Mouse (Mus musculus): Measurements from ENCODE around the gene Pcdh18. TPM values are rescaled to one million over a fixed set of nuclear protein-coding genes. Genes with fewer than 3 reads are reported as not detected.

Gene Pcdh18
- polyA plus RNA-seq, 1 experiment from 2014 or later: 45.5 TPM

- H3K27me3 ChIP-seq (replicated peaks): no peaks in the 10 kb centered on the region
- peaks cover 9% of the 10 kb centered on the region for H3K36me3 ChIP-seq
- WGBS: 64% methylated on average over 8 of the region's 8 CpGs
- H3K9me3 ChIP-seq: no peaks in the 10 kb centered on the region
- ATAC-seq: no peak
- no peak overlapping the region for H3K4me2 ChIP-seq (replicated peaks)
- no peak overlapping the region for H3K27ac ChIP-seq
- no peak overlapping the region for H3K4me3 ChIP-seq (replicated peaks)
- no peak overlapping the region for H3K9ac ChIP-seq
- no peaks in the 10 kb centered on the region for H3K4me1 ChIP-seq (replicated peaks)
These were observed 7.4 kb downstream of the Pcdh18 start for GRCm38 (mm10) chr3:49749491-49750284.

GRCm38 (mm10) chr3:49748054-49748453, 9.1 kb downstream of the Pcdh18 start:
- ATAC-seq: no peak
- 79% methylated on average over 1 of the region's 1 CpGs for WGBS
- Histone ChIP-seq H3K9me3 (no peaks in the 10 kb centered on the region), H3K27ac (no peak overlapping the region), H3K4me2 (replicated peaks) (no peak overlapping the region), H3K36me3 (peaks cover 13% of the 10 kb centered on the region), H3K4me3 (replicated peaks) (no peak overlapping the region), H3K9ac (no peak overlapping the region), H3K27me3 (replicated peaks) (no peaks in the 10 kb centered on the region), H3K4me1 (replicated peaks) (no peaks in the 10 kb centered on the region)

- no peak overlapping the region for H3K4me2 ChIP-seq (replicated peaks)
- 60% methylated on average over 2 of the region's 2 CpGs for WGBS
- no peak for ATAC-seq
These were observed 18.1 kb downstream of the Pcdh18 start for GRCm38 (mm10) chr3:49739061-49739460.

GRCm38 (mm10) chr3:49738531-49738930, 18.6 kb downstream of the Pcdh18 start:
- no peak for ATAC-seq
- Histone ChIP-seq H3K27me3 (replicated peaks) (no peaks in the 10 kb centered on the region), H3K9ac (no peak overlapping the region), H3K9me3 (no peaks in the 10 kb centered on the region), H3K4me3 (replicated peaks) (no peak overlapping the region), H3K27ac (no peak overlapping the region), H3K4me1 (replicated peaks) (no peaks in the 10 kb centered on the region), H3K36me3 (no peaks in the 10 kb centered on the region), H3K4me2 (replicated peaks) (no peak overlapping the region)

More at GRCm38 (mm10) chr3:49739061-49739460, 18.1 kb downstream of the Pcdh18 start:
- H3K27ac ChIP-seq: no peak overlapping the region
- no peak overlapping the region for H3K9ac ChIP-seq
- H3K27me3 ChIP-seq (replicated peaks): no peaks in the 10 kb centered on the region
- H3K4me3 ChIP-seq (replicated peaks): no peak overlapping the region
- H3K4me1 ChIP-seq (replicated peaks): no peaks in the 10 kb centered on the region
- no peaks in the 10 kb centered on the region for H3K9me3 ChIP-seq
- no peaks in the 10 kb centered on the region for H3K36me3 ChIP-seq

GRCm38 (mm10) chr3:49706503-49706902, 50.6 kb downstream of the Pcdh18 start:
- H3K36me3 ChIP-seq: no peaks in the 10 kb centered on the region
- H3K9me3 ChIP-seq: no peaks in the 10 kb centered on the region
- H3K4me1 ChIP-seq (replicated peaks): no peaks in the 10 kb centered on the region
- no peak overlapping the region for H3K9ac ChIP-seq
- whole genome bisulfite sequencing: 81% methylated on average over 2 of the region's 2 CpGs
- H3K4me3 ChIP-seq (replicated peaks): no peak overlapping the region
- ATAC-seq: no peak
- H3K27ac ChIP-seq: no peak overlapping the region
- no peaks in the 10 kb centered on the region for H3K27me3 ChIP-seq (replicated peaks)
- H3K4me2 ChIP-seq (replicated peaks): no peak overlapping the region

- Histone ChIP-seq H3K9ac (no peak overlapping the region), H3K4me2 (replicated peaks) (no peak overlapping the region), H3K4me3 (replicated peaks) (no peak overlapping the region), H3K36me3 (no peaks in the 10 kb centered on the region), H3K27ac (no peak overlapping the region), H3K4me1 (replicated peaks) (no peaks in the 10 kb centered on the region), H3K9me3 (no peaks in the 10 kb centered on the region), H3K27me3 (replicated peaks) (no peaks in the 10 kb centered on the region)
- no peak for ATAC-seq
- 42% methylated on average over 2 of the region's 2 CpGs for WGBS
These were observed 57.2 kb downstream of the Pcdh18 start for GRCm38 (mm10) chr3:49699951-49700350.
